Mouse (Mus musculus): ENCODE data around the gene Tet2. TPM values are rescaled to one million over a fixed set of nuclear protein-coding genes. Genes with fewer than 3 reads are reported as not detected.

The Tet2 gene
- total RNA-seq, 2 experiments from 2014 or later = 46.1 to 48.1 TPM

Small RNA genes within 50 kb of the gene (microRNA-seq; reads per million reads assigned to microRNA genes)
- 0 reads per million in 2 experiments for gene Gm25042

Other genes with a start within 250 kb of the Tet2 start
- 10 to 100 TPM; 45.8 to 50.8 TPM for gene Ppa2, start 235.0 kb downstream of the Tet2 start, total RNA-seq (2021)